Mouse (Mus musculus): Measurements from ENCODE around the gene Rpl37a. TPM values are rescaled to one million over a fixed set of nuclear protein-coding genes. Genes with fewer than 3 reads are reported as not detected.

The Rpl37a gene
- polyA plus RNA-seq, 1 experiment, result 870 TPM

DNA sequence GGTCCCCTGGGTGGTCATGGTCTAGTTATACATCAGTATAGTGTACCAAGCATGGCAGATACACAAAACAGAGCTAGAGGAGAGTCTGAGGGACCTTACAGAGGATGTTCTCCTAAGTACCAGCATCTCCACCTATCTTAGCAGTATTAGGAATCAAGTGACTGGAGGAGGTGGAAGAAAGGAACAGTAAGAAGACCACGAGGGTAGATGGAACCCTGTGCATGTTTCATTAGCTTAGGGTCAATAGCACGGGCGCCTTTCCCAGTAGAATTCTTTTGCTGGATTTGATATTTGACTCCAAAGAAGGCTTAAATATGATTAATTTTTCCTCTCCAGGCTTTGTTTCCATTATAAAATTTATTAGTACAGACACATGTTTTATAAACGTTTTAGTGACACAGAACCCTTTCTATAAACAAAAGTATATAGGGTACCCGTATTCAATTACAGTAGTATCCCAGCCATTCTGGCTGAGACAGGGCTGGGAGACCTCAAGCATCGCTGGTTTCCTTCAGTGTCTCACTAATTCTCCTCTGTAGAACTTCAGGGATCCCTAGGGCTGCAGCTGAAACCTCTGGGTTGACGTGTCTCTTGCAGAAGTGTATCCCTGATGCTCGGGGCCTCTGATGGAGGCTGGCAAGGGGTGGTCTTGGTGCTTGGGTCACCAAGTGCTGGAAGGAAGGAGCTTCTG is 33.9 kb downstream of the Rpl37a start:
- H3K36me3 ChIP-seq (ENCODE audit: control insufficient read depth, insufficient read depth, low read length), result no peaks in the 10 kb centered on the region
- DNase-seq, result no peak
- TF ChIP-seq CTCF (IDR thresholded peaks at IDR 0.05; ENCODE audit: borderline replicate concordance, control insufficient read depth, extremely low read depth, insufficient read depth, low read length, poor library complexity) (no peak), POLR2A (IDR thresholded peaks at IDR 0.05; ENCODE audit: control insufficient read depth, extremely low read depth, insufficient read depth, low read length, poor library complexity) (no peak)
- no peaks in the 10 kb centered on the region for H3K27me3 ChIP-seq (ENCODE audit: control insufficient read depth, insufficient read depth, low read length)
- H3K27ac ChIP-seq (ENCODE audit: control insufficient read depth, insufficient read depth, low read length), result no peak overlapping the region
- no peak overlapping the region for H3K4me3 ChIP-seq (ENCODE audit: control insufficient read depth, insufficient read depth, low read length)
- 89% methylated on average over 8 of the region's 8 CpGs for WGBS
- no peaks in the 10 kb centered on the region for H3K4me1 ChIP-seq (replicated peaks; ENCODE audit: control insufficient read depth, insufficient read depth, low read length)

DNA sequence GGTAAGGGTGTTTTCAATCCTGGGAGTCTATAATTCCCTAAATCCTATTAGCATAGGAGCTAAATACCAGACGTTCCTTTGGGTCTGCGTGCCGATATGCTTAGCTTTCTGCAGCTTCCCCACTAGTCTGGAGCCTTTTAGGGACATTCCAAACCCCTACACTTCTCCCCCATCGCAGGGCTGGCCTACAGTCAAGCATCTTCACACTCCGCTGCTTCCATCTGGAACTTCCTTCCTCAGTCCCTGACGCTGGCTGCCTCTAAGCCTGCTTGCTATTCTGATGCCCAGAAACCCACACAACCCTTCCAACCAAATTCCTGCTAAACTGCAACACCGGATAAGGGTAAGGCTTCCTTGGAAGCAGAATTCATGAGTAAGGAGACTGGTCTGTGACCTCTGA is 35.3 kb downstream of the Rpl37a start:
- DNase-seq, result no peak
- H3K4me3 ChIP-seq (ENCODE audit: control insufficient read depth, insufficient read depth, low read length), result no peak overlapping the region
- H3K36me3 ChIP-seq (ENCODE audit: control insufficient read depth, insufficient read depth, low read length), result no peaks in the 10 kb centered on the region
- H3K4me1 ChIP-seq (replicated peaks; ENCODE audit: control insufficient read depth, insufficient read depth, low read length), result no peaks in the 10 kb centered on the region
- H3K27ac ChIP-seq (ENCODE audit: control insufficient read depth, insufficient read depth, low read length), result no peak overlapping the region
- TF ChIP-seq POLR2A (IDR thresholded peaks at IDR 0.05; ENCODE audit: control insufficient read depth, extremely low read depth, insufficient read depth, low read length, poor library complexity) (no peak), CTCF (IDR thresholded peaks at IDR 0.05; ENCODE audit: borderline replicate concordance, control insufficient read depth, extremely low read depth, insufficient read depth, low read length, poor library complexity) (no peak)
- WGBS, result 81% methylated on average over 7 of the region's 7 CpGs
- H3K27me3 ChIP-seq (ENCODE audit: control insufficient read depth, insufficient read depth, low read length), result no peaks in the 10 kb centered on the region

DNA sequence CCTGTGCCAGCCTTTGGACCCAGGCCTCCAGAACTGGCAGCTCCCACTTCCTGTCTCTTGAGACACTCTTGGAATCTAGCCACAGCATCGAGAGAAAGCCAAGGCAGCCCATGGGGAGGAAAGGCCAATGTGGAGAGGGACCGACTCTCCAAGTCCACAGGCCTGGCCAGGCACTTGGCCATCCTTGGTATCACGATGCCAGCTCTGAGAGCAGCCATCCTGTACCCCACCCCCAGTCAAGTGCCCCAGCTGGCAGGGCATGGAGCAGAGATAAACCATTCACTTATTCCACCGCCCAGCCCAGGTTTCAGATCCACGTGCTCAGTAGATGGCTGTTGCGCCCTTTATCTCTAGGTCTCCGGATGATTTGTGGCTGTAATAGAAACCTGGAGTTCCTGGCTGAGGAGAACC is 40.3 kb downstream of the Rpl37a start:
- no peak for DNase-seq
- Histone ChIP-seq H3K36me3 (ENCODE audit: control insufficient read depth, insufficient read depth, low read length) (no peaks in the 10 kb centered on the region), H3K4me1 (replicated peaks; ENCODE audit: control insufficient read depth, insufficient read depth, low read length) (no peaks in the 10 kb centered on the region), H3K27me3 (ENCODE audit: control insufficient read depth, insufficient read depth, low read length) (no peaks in the 10 kb centered on the region), H3K4me3 (ENCODE audit: control insufficient read depth, insufficient read depth, low read length) (no peak overlapping the region), H3K27ac (ENCODE audit: control insufficient read depth, insufficient read depth, low read length) (no peak overlapping the region)
- TF ChIP-seq CTCF (IDR thresholded peaks at IDR 0.05; ENCODE audit: borderline replicate concordance, control insufficient read depth, extremely low read depth, insufficient read depth, low read length, poor library complexity) (no peak), POLR2A (IDR thresholded peaks at IDR 0.05; ENCODE audit: control insufficient read depth, extremely low read depth, insufficient read depth, low read length, poor library complexity) (no peak)
- WGBS, result 90% methylated on average over 7 of the region's 7 CpGs

DNA sequence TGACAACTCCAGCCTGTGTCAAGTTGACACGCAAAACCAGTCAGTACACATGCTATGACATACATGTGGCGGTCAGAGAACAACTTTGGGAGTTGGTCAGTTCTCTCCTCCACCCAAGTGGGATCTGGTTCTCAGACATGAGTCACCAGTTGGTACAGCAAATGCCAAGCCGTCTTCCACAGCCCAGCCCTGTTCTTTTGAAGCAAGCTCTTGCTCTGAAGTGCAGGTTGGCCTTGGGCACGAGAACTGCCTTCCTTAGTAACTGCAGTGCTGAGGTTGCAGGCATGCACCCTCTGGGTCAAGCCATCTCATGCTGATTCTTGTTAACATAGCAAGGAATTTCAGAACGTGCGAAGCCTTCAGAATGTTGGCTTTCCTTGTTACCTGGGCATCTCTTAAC is 42.1 kb downstream of the Rpl37a start:
- Histone ChIP-seq H3K4me3 (ENCODE audit: control insufficient read depth, insufficient read depth, low read length) (no peak overlapping the region), H3K36me3 (ENCODE audit: control insufficient read depth, insufficient read depth, low read length) (no peaks in the 10 kb centered on the region), H3K27me3 (ENCODE audit: control insufficient read depth, insufficient read depth, low read length) (no peaks in the 10 kb centered on the region), H3K4me1 (replicated peaks; ENCODE audit: control insufficient read depth, insufficient read depth, low read length) (no peaks in the 10 kb centered on the region), H3K27ac (ENCODE audit: control insufficient read depth, insufficient read depth, low read length) (no peak overlapping the region)
- TF ChIP-seq POLR2A (IDR thresholded peaks at IDR 0.05; ENCODE audit: control insufficient read depth, extremely low read depth, insufficient read depth, low read length, poor library complexity) (no peak), CTCF (IDR thresholded peaks at IDR 0.05; ENCODE audit: borderline replicate concordance, control insufficient read depth, extremely low read depth, insufficient read depth, low read length, poor library complexity) (no peak)
- DNase-seq, result no peak
- WGBS, result 86% methylated on average over 6 of the region's 6 CpGs

DNA sequence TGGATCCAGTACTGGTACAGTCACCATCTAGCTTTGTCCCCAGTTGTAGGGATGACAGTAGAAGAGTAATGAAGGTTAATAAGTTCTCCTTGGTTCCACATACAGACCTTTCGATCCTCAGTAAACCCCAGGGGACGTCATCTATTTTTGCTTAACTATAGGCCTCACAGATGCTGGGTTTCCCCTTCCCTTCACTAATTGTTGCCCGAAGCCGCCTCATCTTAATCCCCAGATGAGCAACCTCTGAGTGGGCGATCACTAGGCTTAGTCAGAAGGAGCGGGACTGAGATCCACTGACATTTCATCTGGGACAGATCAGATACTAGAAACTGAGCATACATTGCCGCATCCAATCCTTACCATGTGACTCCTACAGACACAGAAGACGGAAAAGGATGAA is 44.1 kb downstream of the Rpl37a start:
- H3K4me3 ChIP-seq (ENCODE audit: control insufficient read depth, insufficient read depth, low read length), result no peak overlapping the region
- 90% methylated on average over 8 of the region's 8 CpGs for WGBS
- no peak for DNase-seq
- no peaks in the 10 kb centered on the region for H3K4me1 ChIP-seq (replicated peaks; ENCODE audit: control insufficient read depth, insufficient read depth, low read length)
- H3K27ac ChIP-seq (ENCODE audit: control insufficient read depth, insufficient read depth, low read length), result no peak overlapping the region
- no peak for TF ChIP-seq POLR2A (IDR thresholded peaks at IDR 0.05; ENCODE audit: control insufficient read depth, extremely low read depth, insufficient read depth, low read length, poor library complexity)
- TF ChIP-seq CTCF (IDR thresholded peaks at IDR 0.05; ENCODE audit: borderline replicate concordance, control insufficient read depth, extremely low read depth, insufficient read depth, low read length, poor library complexity), result no peak
- H3K36me3 ChIP-seq (ENCODE audit: control insufficient read depth, insufficient read depth, low read length), result no peaks in the 10 kb centered on the region
- no peaks in the 10 kb centered on the region for H3K27me3 ChIP-seq (ENCODE audit: control insufficient read depth, insufficient read depth, low read length)

DNA sequence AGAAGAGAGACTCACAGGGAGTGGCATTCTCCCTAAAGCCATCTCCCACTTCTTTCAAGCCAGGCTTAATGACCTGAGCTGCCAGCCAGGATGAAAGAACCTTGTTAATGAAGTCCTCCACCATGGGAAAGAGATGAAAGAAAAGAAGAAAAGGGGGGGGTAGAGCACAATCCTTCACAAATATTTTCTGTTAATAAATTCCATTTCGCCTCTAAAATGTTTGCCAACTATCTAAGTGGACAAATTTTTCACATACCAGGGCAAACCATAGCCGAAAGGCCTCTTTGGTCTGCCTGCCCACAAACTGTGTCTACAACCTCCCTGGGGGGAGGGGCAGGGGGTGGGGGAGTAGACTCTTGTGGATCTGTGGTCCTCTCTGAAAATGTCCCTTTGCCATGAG is 44.7 kb downstream of the Rpl37a start:
- TF ChIP-seq POLR2A (IDR thresholded peaks at IDR 0.05; ENCODE audit: control insufficient read depth, extremely low read depth, insufficient read depth, low read length, poor library complexity) (no peak), CTCF (IDR thresholded peaks at IDR 0.05; ENCODE audit: borderline replicate concordance, control insufficient read depth, extremely low read depth, insufficient read depth, low read length, poor library complexity) (no peak)
- Histone ChIP-seq H3K36me3 (ENCODE audit: control insufficient read depth, insufficient read depth, low read length) (no peaks in the 10 kb centered on the region), H3K4me1 (replicated peaks; ENCODE audit: control insufficient read depth, insufficient read depth, low read length) (no peaks in the 10 kb centered on the region), H3K27ac (ENCODE audit: control insufficient read depth, insufficient read depth, low read length) (no peak overlapping the region), H3K4me3 (ENCODE audit: control insufficient read depth, insufficient read depth, low read length) (no peak overlapping the region), H3K27me3 (ENCODE audit: control insufficient read depth, insufficient read depth, low read length) (no peaks in the 10 kb centered on the region)
- no peak for DNase-seq
- 90% methylated on average over 2 of the region's 2 CpGs for WGBS

DNA sequence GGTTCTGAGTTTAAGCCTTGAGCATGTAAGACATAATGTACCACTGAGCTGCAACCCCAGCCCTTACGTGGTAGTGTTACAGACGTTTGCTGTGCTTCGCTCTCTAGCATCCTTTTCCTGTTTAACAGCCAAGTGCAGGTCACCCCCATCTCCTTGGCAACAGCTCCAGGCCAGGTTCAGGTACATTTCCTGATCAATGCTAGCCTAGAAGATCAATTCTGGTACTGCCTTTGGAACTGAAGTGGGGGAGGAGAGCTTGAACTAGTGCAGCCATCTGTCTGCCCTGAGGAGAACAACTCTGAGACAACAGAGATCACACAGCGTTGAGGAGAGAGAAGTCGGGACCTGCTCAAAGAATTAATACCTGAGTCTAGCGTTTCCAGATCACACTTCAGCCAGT is 48.7 kb downstream of the Rpl37a start:
- no peak for DNase-seq
- 87% methylated on average over 6 of the region's 6 CpGs for WGBS
- Histone ChIP-seq H3K27me3 (ENCODE audit: control insufficient read depth, insufficient read depth, low read length) (no peaks in the 10 kb centered on the region), H3K4me3 (ENCODE audit: control insufficient read depth, insufficient read depth, low read length) (no peak overlapping the region), H3K36me3 (ENCODE audit: control insufficient read depth, insufficient read depth, low read length) (no peaks in the 10 kb centered on the region), H3K4me1 (replicated peaks; ENCODE audit: control insufficient read depth, insufficient read depth, low read length) (no peaks in the 10 kb centered on the region), H3K27ac (ENCODE audit: control insufficient read depth, insufficient read depth, low read length) (no peak overlapping the region)
- no peak for TF ChIP-seq CTCF (IDR thresholded peaks at IDR 0.05; ENCODE audit: borderline replicate concordance, control insufficient read depth, extremely low read depth, insufficient read depth, low read length, poor library complexity)
- TF ChIP-seq POLR2A (IDR thresholded peaks at IDR 0.05; ENCODE audit: control insufficient read depth, extremely low read depth, insufficient read depth, low read length, poor library complexity), result no peak

Other genes with a start within 250 kb of the Rpl37a start
- not detected in 2 replicates for gene March4, start 174.4 kb upstream of the Rpl37a start, polyA plus RNA-seq (2012; rRNA removed)
- gene Smarcal1, start 128.0 kb upstream of the Rpl37a start, polyA plus RNA-seq (2012; rRNA removed), result 43.8 and 49.5 TPM in 2 replicates
- gene Ankar, start 10.7 kb upstream of the Rpl37a start, polyA plus RNA-seq (2012; rRNA removed), result not detected in 2 replicates
- gene Igfbp2, start 113.2 kb downstream of the Rpl37a start, polyA plus RNA-seq (2012; rRNA removed), result 13.3 and 16.4 TPM in 2 replicates
- 27.0 and 58.3 TPM in 2 replicates for gene Igfbp5, start 163.6 kb downstream of the Rpl37a start, polyA plus RNA-seq (2012; rRNA removed)

Data from thymus, adult 2 months (tissue).